Comparison of ENCODE assay signal across 9 mouse cellular contexts in genomic region chr11:67675562-67676540, GRCm38 (mm10). TPM values are rescaled to one million over a fixed set of nuclear protein-coding genes. Genes with fewer than 3 reads are reported as not detected.
DNase-seq lines count a peak whose midpoint lies in the region; ATAC-seq lines count a peak whose summit lies in the region.
"Had no signal": no experiment of that assay in that cellular context is flagged by ENCODE, and none has a peak within 500 bp of the region (broad histone marks: within the 10 kb centered on the region; RNA-seq: fewer than 3 reads in every experiment).

No protein-coding gene starts in this region.

- H3K4me1 ChIP-seq in kidney, embryonic 14.5 days (ENCODE audit: control insufficient read depth, insufficient read depth, low read length): no peaks in the 10 kb centered on the region
- H3K4me1 ChIP-seq in midbrain, embryonic 14.5 days (ENCODE audit: control insufficient read depth, insufficient read depth, low read length): no peaks in the 10 kb centered on the region

- no peak overlapping the region for H3K9ac ChIP-seq in kidney, embryonic 14.5 days (ENCODE audit: low read depth, low read length)
- no peak overlapping the region for H3K9ac ChIP-seq in midbrain, embryonic 14.5 days (replicated peaks; ENCODE audit: low read length)

- WGBS in kidney, embryonic 14.5 days: 61% methylated on average over 12 of the region's 12 CpGs
- 61% methylated on average over 12 of the region's 12 CpGs for WGBS in midbrain, embryonic 14.5 days

- no peaks in the 10 kb centered on the region for H3K27me3 ChIP-seq in kidney, embryonic 14.5 days (ENCODE audit: control insufficient read depth, insufficient read depth, low read length)
- H3K27me3 ChIP-seq in midbrain, embryonic 14.5 days (ENCODE audit: control insufficient read depth, insufficient read depth, low read length): no peaks in the 10 kb centered on the region

- no peak; the same call in 1 of the 2 replicates for ATAC-seq in kidney, embryonic 14.5 days (ENCODE audit: low FRiP score, low TSS enrichment)
- ATAC-seq in midbrain, embryonic 14.5 days (ENCODE audit: low FRiP score, low TSS enrichment): peak; percentile 53

- no peak overlapping the region for H3K27ac ChIP-seq in kidney, embryonic 14.5 days (ENCODE audit: low read depth, low read length)
- H3K27ac ChIP-seq in midbrain, embryonic 14.5 days (replicated peaks; ENCODE audit: low read depth, low read length): no peak overlapping the region

- H3K9me3 ChIP-seq in kidney, embryonic 14.5 days (ENCODE audit: control insufficient read depth, low read length): no peaks in the 10 kb centered on the region
- no peaks in the 10 kb centered on the region for H3K9me3 ChIP-seq in midbrain, embryonic 14.5 days (ENCODE audit: control insufficient read depth, low read length)

- no peak overlapping the region for H3K4me2 ChIP-seq in kidney, embryonic 14.5 days (replicated peaks; ENCODE audit: low read depth, low read length)
- H3K4me2 ChIP-seq in midbrain, embryonic 14.5 days (ENCODE audit: low read length): no peak overlapping the region

- intact Hi-C loops in heart, postnatal 14 days (cut with DNase I): loop anchor here (1.0 to 10.0 kb wide), 2 partner anchors 19 to 561 kb away; no protein-coding TSS in a partner anchor

- H3K4me3 ChIP-seq in kidney, embryonic 14.5 days (ENCODE audit: low read length): no peak overlapping the region
- H3K4me3 ChIP-seq in midbrain, embryonic 14.5 days (replicated peaks; ENCODE audit: low read depth, low read length): no peak overlapping the region
- H3K4me3 ChIP-seq: myocyte had no signal

- DNase-seq in kidney, adult 18-20 months: peak; percentile 51
- DNase-seq in MN1 (ENCODE audit: low spot score): peak; percentile 26
- peak; percentile 64 to 68 for DNase-seq in cerebellum, postnatal 36 days
- peak; percentile 47 to 72 for DNase-seq in heart, postnatal 14 days
- DNase-seq in layer of hippocampus, postnatal 14 days (ENCODE audit: low spot score in 2 of 2): peak; percentile 55 to 88
- DNase-seq in midbrain, embryonic 14.5 days: peak; percentile 93
- DNase-seq in thymus, postnatal 4 days: peak; percentile 32

- no peaks in the 10 kb centered on the region for H3K36me3 ChIP-seq in kidney, embryonic 14.5 days (ENCODE audit: control insufficient read depth, insufficient read depth, low read length)
- no peaks in the 10 kb centered on the region for H3K36me3 ChIP-seq in midbrain, embryonic 14.5 days (ENCODE audit: control insufficient read depth, insufficient read depth, low read length)

RNA-seq across cellular contexts. Expression of gene Rcvrn, which starts 19.3 kb away (rescaled TPM):
- not detected in 2 replicates for polyA plus RNA-seq in kidney, embryonic 14.5 days (2014; fragmentation: Nextera tagmentation; extraction: Ambion mirVana)
- not detected for total RNA-seq in heart, postnatal 14 days (2021)
- total RNA-seq in layer of hippocampus, postnatal 14 days (2021): 1 to 10 TPM; 1.7 to 2.4 TPM
- not detected in 2 replicates for polyA plus RNA-seq in midbrain, embryonic 14.5 days (2014; fragmentation: Nextera tagmentation; extraction: Ambion mirVana)
- polyA plus RNA-seq: myocyte had no signal

Comparison
In these comparisons a context has a peak if more than half of its experiments do, and no peak if none do; other contexts are left out.
1. DNase-seq: peak in every context shown above with its lines; median percentile 93 in midbrain, embryonic 14.5 days; 72 in layer of hippocampus, postnatal 14 days; 66 in cerebellum, postnatal 36 days; 60 in heart, postnatal 14 days; 51 in kidney, adult 18-20 months; 32 in thymus, postnatal 4 days; 26 in MN1.